Mouse (Mus musculus): ENCODE measurements around the gene Ccsap. TPM values are rescaled to one million over a fixed set of nuclear protein-coding genes. Genes with fewer than 3 reads are reported as not detected.

The Ccsap gene
- polyA plus RNA-seq, 2 experiments, result 2.4 to 3.5 TPM

- TF ChIP-seq CTCF (IDR thresholded peaks at IDR 0.05; ENCODE audit: low read depth), result no peak
- peak; percentile 90 for TF ChIP-seq EP300 (IDR thresholded peaks at IDR 0.05; ENCODE audit: low read depth)
- Histone ChIP-seq H3K4me2 (ENCODE audit: low read depth) (peak overlapping the region; percentile 30; the same call in 1 of the 2 replicates), H3K4me3 (ENCODE audit: insufficient read depth in 1 of 2, low read depth in 2 of 2, low read length in 2 of 2) (no peak overlapping the region), H3K9me3 (ENCODE audit: control insufficient read depth, low read length) (no peaks in the 10 kb centered on the region; the same call in 1 of the 2 replicates), H3K4me1 (replicated peaks; ENCODE audit: control insufficient read depth in 2 of 2, insufficient read depth in 2 of 2, low read length in 1 of 2) (peaks cover 27 to 44% of the 10 kb centered on the region in 2 experiments), H3K27me3 (ENCODE audit: control insufficient read depth, insufficient read depth, low read length) (no peaks in the 10 kb centered on the region), H3K9ac (replicated peaks) (no peak overlapping the region), H3K36me3 (replicated peaks; ENCODE audit: control insufficient read depth, insufficient read depth, low read depth) (peaks cover 5% of the 10 kb centered on the region), H3K27ac (peak overlapping the region; percentile 45)
- DNase-seq (ENCODE audit: low read depth in 3 of 3, low spot score in 3 of 3), result peak in 2 of 3 experiments; percentile 30 to 42
- ATAC-seq (ENCODE audit: insufficient read depth), result peak; percentile 63; the same call in 1 of the 2 replicates
- WGBS (ENCODE audit: insufficient replicate concordance), result 29% methylated on average over 18 of the region's 18 CpGs
Observed at GRCm38 (mm10) chr8:123823532-123824123, 36.4 kb downstream of the Ccsap start.

- no peak overlapping the region for H3K4me3 ChIP-seq (ENCODE audit: insufficient read depth in 1 of 2, low read depth in 2 of 2, low read length in 2 of 2)
- H3K27me3 ChIP-seq (ENCODE audit: control insufficient read depth, insufficient read depth, low read length), result no peaks in the 10 kb centered on the region
- peak overlapping the region; percentile 30; the same call in 1 of the 2 replicates for H3K4me2 ChIP-seq (ENCODE audit: low read depth)
- no peaks in the 10 kb centered on the region; the same call in 1 of the 2 replicates for H3K9me3 ChIP-seq (ENCODE audit: control insufficient read depth, low read length)
- no peak overlapping the region for H3K9ac ChIP-seq (replicated peaks)
- peaks cover 5% of the 10 kb centered on the region for H3K36me3 ChIP-seq (replicated peaks; ENCODE audit: control insufficient read depth, insufficient read depth, low read depth)
- 57% methylated on average over 10 of the region's 10 CpGs for WGBS (ENCODE audit: insufficient replicate concordance)
- DNase-seq (ENCODE audit: low read depth in 3 of 3, low spot score in 3 of 3) (no peak), ATAC-seq (ENCODE audit: insufficient read depth) (no peak)
- H3K4me1 ChIP-seq (replicated peaks; ENCODE audit: control insufficient read depth in 2 of 2, insufficient read depth in 2 of 2, low read length in 1 of 2), result peaks cover 29 to 46% of the 10 kb centered on the region in 2 experiments
- TF ChIP-seq CTCF (IDR thresholded peaks at IDR 0.05; ENCODE audit: low read depth) (peak; percentile 76), EP300 (IDR thresholded peaks at IDR 0.05; ENCODE audit: low read depth) (no peak)
- peak overlapping the region; percentile 45 for H3K27ac ChIP-seq
Observed at GRCm38 (mm10) chr8:123823111-123823510, 36.9 kb downstream of the Ccsap start.

GRCm38 (mm10) chr8:123820780-123821179, 39.2 kb downstream of the Ccsap start:
- Histone ChIP-seq H3K9me3 (ENCODE audit: control insufficient read depth, low read length) (no peaks in the 10 kb centered on the region; the same call in 1 of the 2 replicates), H3K27ac (peak overlapping the region; percentile 42; the same call in 1 of the 2 replicates), H3K36me3 (replicated peaks; ENCODE audit: control insufficient read depth, insufficient read depth, low read depth) (no peaks in the 10 kb centered on the region; the same call in 1 of the 2 replicates), H3K27me3 (ENCODE audit: control insufficient read depth, insufficient read depth, low read length) (no peaks in the 10 kb centered on the region), H3K4me3 (ENCODE audit: insufficient read depth in 1 of 2, low read depth in 2 of 2, low read length in 2 of 2) (no peak overlapping the region), H3K4me1 (replicated peaks; ENCODE audit: control insufficient read depth in 2 of 2, insufficient read depth in 2 of 2, low read length in 1 of 2) (peaks cover 29 to 46% of the 10 kb centered on the region in 2 experiments), H3K9ac (replicated peaks) (peak overlapping the region; percentile 47), H3K4me2 (ENCODE audit: low read depth) (peak overlapping the region; percentile 64)
- ATAC-seq (ENCODE audit: insufficient read depth) (peak; percentile 21; the same call in 1 of the 2 replicates), DNase-seq (ENCODE audit: low read depth in 3 of 3, low spot score in 3 of 3) (no peak)
- WGBS (ENCODE audit: insufficient replicate concordance), result 42% methylated on average over 6 of the region's 6 CpGs
- TF ChIP-seq CTCF (IDR thresholded peaks at IDR 0.05; ENCODE audit: low read depth), result no peak
- TF ChIP-seq EP300 (IDR thresholded peaks at IDR 0.05; ENCODE audit: low read depth), result peak; percentile 65

GRCm38 (mm10) chr8:123819683-123820610, 40.1 kb downstream of the Ccsap start:
- ATAC-seq (ENCODE audit: insufficient read depth), result peak; percentile 68
- no peak for TF ChIP-seq CTCF (IDR thresholded peaks at IDR 0.05; ENCODE audit: low read depth)
- TF ChIP-seq EP300 (IDR thresholded peaks at IDR 0.05; ENCODE audit: low read depth), result peak; percentile 62
- H3K36me3 ChIP-seq (replicated peaks; ENCODE audit: control insufficient read depth, insufficient read depth, low read depth), result no peaks in the 10 kb centered on the region; the same call in 1 of the 2 replicates
- H3K4me1 ChIP-seq (replicated peaks; ENCODE audit: control insufficient read depth in 2 of 2, insufficient read depth in 2 of 2, low read length in 1 of 2), result peaks cover 29 to 46% of the 10 kb centered on the region in 2 experiments
- WGBS (ENCODE audit: insufficient replicate concordance), result 40% methylated on average over 19 of the region's 19 CpGs
- H3K27me3 ChIP-seq (ENCODE audit: control insufficient read depth, insufficient read depth, low read length), result no peaks in the 10 kb centered on the region
- H3K4me3 ChIP-seq (ENCODE audit: insufficient read depth in 1 of 2, low read depth in 2 of 2, low read length in 2 of 2), result peak overlapping the region in 1 of 2 experiments; percentile 20; a peak in 2 of 4 replicates
- DNase-seq (ENCODE audit: low read depth in 3 of 3, low spot score in 3 of 3), result no peak
- H3K27ac ChIP-seq, result peak overlapping the region; percentile 66
- H3K9me3 ChIP-seq (ENCODE audit: control insufficient read depth, low read length), result no peaks in the 10 kb centered on the region; the same call in 1 of the 2 replicates
- peak overlapping the region; percentile 47 for H3K9ac ChIP-seq (replicated peaks)
- H3K4me2 ChIP-seq (ENCODE audit: low read depth), result peak overlapping the region; percentile 64
